Mouse (Mus musculus) intestine, postnatal 0 days (tissue): Measurements from ENCODE around the gene Phox2b. TPM values are rescaled to one million over a fixed set of nuclear protein-coding genes. Genes with fewer than 3 reads are reported as not detected.
A peak's percentile ranks its signal among the peaks of the same experiment; 100 is the strongest.

Experiments
- ATAC-seq: fragments of 200-750 bp; cut with Nextera tagmentation; 2 replicates; pipeline ENCODE4 v1.8.0; 2017; ENCODE audit warnings: mild to moderate bottlenecking, moderate TSS enrichment, moderate library complexity
- H3K27ac ChIP-seq: fragments of 300-500 bp; sonication (generic); 2 replicates; pipeline ENCODE4 v1.5.1; 2014; ENCODE audit warnings: mild to moderate bottlenecking, low read depth, low read length, moderate library complexity
- H3K27me3 ChIP-seq: fragments of 300-500 bp; sonication (generic); replicated peaks from 2 replicates; pipeline ENCODE4 v1.6.1; 2014; ENCODE audit warnings: low read length, mixed read lengths; ENCODE audit not compliant: control insufficient read depth, insufficient read depth
- H3K36me3 ChIP-seq: fragments of 300-500 bp; sonication (generic); 2 replicates; pipeline ENCODE4 v1.6.1; 2014; ENCODE audit warnings: mild to moderate bottlenecking, moderate library complexity; ENCODE audit not compliant: control insufficient read depth, insufficient read depth
- H3K4me1 ChIP-seq: fragments of 300-500 bp; sonication (generic); replicated peaks from 2 replicates; pipeline ENCODE4 v1.6.1; 2014; ENCODE audit warnings: antibody characterized with exemption, low read length, mixed read lengths; ENCODE audit not compliant: control insufficient read depth, insufficient read depth
- H3K4me2 ChIP-seq: fragments of 300-500 bp; sonication (generic); replicated peaks from 2 replicates; pipeline ENCODE4 v1.6.1; 2014; ENCODE audit warnings: low read depth, mild to moderate bottlenecking, moderate library complexity
- H3K4me3 ChIP-seq: fragments of 300-500 bp; sonication (generic); 2 replicates; pipeline ENCODE4 v1.5.1; 2014; ENCODE audit warnings: low read depth, low read length
- H3K9ac ChIP-seq: fragments of 300-500 bp; sonication (generic); 2 replicates; pipeline ENCODE4 v1.6.1; 2014; ENCODE audit warnings: mild to moderate bottlenecking, low read depth, low read length
- H3K9me3 ChIP-seq: fragments of 300-500 bp; sonication (generic); 2 replicates; pipeline ENCODE4 v1.6.1; 2016; ENCODE audit warnings: mixed run types; ENCODE audit not compliant: control insufficient read depth
- CTCF ChIP-seq: sonication (generic); IDR thresholded peaks from 2 replicates; pipeline ENCODE4 v1.5.1; 2016; ENCODE audit warnings: low read depth, mild to moderate bottlenecking, control low read depth, antibody characterized with exemption, moderate library complexity
- WGBS: fragments of 180-500 bp; shearing (Covaris S2); extraction: QIAGEN DNeasy Blood & Tissue Kit; methylation state at CpG from one replicate; pipeline ENCODE4 v1.1.7; 2014; 5-methylcytosine and 5-hydroxymethylcytosine counted together
- polyA plus RNA-seq: library from polyadenylated mRNA; unstranded; fragments of >200 nt; fragmentation: Nextera tagmentation; extraction: Ambion mirVana; gene quantifications from 2 replicates; pipeline ENCODE4 v1.2.1, GENCODE M21; 2015

Phox2b gene
- polyA plus RNA-seq, 1 experiment from 2014 or later: 10.8 TPM

DNA sequence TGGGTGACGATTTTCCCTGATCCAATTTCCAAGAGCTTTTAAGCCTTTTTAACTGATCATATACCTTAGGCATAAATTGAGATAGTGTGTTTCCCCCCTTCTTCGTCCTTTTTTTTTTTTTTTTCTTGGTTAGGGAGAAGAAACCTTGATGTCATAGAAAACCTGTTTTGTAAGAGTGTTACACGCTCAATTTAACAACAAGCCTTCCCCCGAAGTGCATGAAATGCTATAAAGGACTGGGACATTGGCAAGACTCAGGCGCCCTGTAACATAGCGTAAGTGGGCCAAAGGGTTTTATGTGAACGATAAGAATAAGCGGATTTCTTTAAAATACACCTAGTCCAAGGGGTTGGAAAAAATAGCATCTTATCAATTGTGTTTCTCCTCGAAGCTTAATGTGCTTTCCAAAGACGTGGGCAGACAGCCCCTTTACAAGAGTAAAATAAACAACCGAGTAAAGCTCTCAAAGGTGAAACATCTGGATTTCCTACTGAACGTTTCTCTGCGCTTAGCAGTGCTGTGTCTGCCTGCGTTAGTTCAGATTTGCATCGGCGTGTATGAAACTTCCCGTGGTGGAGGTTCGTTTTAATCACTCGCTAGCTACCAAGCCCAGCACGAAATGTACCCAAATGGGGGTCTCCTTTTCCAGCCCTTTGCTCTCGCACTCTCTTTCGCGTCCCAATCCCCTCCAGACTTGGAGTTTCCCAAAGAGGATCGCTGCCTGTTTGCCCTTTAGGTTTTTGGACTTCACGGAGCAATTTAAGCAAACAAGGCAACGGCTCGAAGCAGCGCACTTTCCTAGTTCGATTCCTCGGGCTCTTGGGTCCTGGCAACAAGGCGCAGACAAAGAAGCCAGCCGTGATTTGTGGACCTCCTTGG lies 531 bp upstream of the Phox2b start:
- Histone ChIP-seq H3K27ac (no peak overlapping the region), H3K9me3 (no peaks in the 10 kb centered on the region), H3K4me2 (no peak overlapping the region), H3K36me3 (no peaks in the 10 kb centered on the region), H3K4me3 (peak overlapping the region; percentile 5; the same call in 1 of the 2 replicates), H3K9ac (no peak overlapping the region), H3K4me1 (no peaks in the 10 kb centered on the region), H3K27me3 (peaks cover 96% of the 10 kb centered on the region)
- ATAC-seq: no peak
- 2% methylated on average over 32 of the region's 32 CpGs for WGBS
- no peak for TF ChIP-seq CTCF

GRCm38 (mm10) chr5:67098051-67098732 lies 909 bp downstream of the Phox2b start:
- ATAC-seq: no peak
- no peak overlapping the region; the same call in 1 of the 2 replicates for H3K9ac ChIP-seq
- H3K36me3 ChIP-seq: no peaks in the 10 kb centered on the region
- H3K27me3 ChIP-seq: peaks cover 94% of the 10 kb centered on the region
- H3K9me3 ChIP-seq: no peaks in the 10 kb centered on the region
- no peak for TF ChIP-seq CTCF
- no peak overlapping the region for H3K4me2 ChIP-seq
- 3% methylated on average over 23 of the region's 23 CpGs for WGBS
- no peaks in the 10 kb centered on the region for H3K4me1 ChIP-seq
- 0 out of 2 replicates have a peak overlapping the region, but pooled peaks have one; percentile 48 for H3K4me3 ChIP-seq
- H3K27ac ChIP-seq: no peak overlapping the region

DNA sequence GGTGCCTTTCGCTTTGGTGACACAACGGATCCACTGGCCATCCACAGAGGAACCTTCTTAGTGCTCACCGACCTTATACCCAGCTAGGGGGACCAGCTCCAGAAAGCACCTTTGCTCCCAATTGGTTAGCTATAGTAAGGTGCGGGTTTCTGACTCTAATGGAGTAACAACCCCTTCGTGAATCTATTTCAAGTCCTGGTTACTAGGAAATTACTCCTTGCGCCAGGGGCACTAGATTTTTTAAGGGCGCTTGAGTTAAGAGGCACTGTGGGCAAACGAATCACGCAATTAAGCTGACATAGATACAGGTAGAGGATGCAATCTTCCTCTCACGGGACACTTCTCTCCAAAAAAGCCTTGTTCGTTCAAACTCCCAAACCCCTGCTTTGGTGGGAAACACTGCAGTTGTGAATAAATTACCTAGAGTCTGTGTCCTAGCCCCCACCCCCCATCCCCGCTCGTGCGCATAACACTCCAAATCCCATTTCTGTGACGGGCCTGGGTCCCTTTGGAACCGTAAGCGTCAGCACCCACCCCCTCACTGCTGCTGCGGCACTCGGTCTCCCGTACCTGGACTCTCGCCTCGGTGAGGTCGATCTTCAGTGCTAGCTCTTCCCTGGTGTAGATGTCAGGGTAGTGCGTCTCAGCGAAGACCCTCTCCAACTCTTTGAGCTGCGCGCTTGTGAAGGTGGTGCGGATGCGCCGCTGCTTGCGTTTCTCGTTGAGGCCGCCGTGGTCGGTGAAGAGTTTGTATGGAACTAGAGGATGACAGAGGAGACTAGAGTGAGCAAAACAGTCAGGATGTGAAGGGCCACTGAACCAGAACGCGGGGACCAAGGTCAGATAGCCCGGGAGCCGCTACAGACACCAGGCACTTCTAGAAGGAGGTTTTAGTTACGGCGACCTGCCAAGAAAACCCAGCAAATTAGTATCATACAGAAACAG lies 1.7 kb downstream of the Phox2b start:
- Histone ChIP-seq H3K9me3 (no peaks in the 10 kb centered on the region), H3K9ac (no peak overlapping the region), H3K4me3 (peak overlapping the region; percentile 48; the same call in 1 of the 2 replicates), H3K27me3 (peaks cover 95% of the 10 kb centered on the region), H3K36me3 (no peaks in the 10 kb centered on the region), H3K27ac (no peak overlapping the region), H3K4me2 (no peak overlapping the region), H3K4me1 (no peaks in the 10 kb centered on the region)
- no peak for TF ChIP-seq CTCF
- no peak for ATAC-seq
- 2% methylated on average over 41 of the region's 41 CpGs for WGBS

GRCm38 (mm10) chr5:67096378-67096771 lies 2.7 kb downstream of the Phox2b start:
- WGBS: under 1% methylated on average over 25 of the region's 28 CpGs
- Histone ChIP-seq H3K4me2 (peak overlapping the region; percentile 56), H3K4me1 (no peaks in the 10 kb centered on the region), H3K9me3 (no peaks in the 10 kb centered on the region), H3K9ac (no peak overlapping the region), H3K4me3 (peak overlapping the region; percentile 48), H3K27me3 (peaks cover 95% of the 10 kb centered on the region), H3K36me3 (no peaks in the 10 kb centered on the region), H3K27ac (no peak overlapping the region)
- ATAC-seq: no peak
- no peak for TF ChIP-seq CTCF

- H3K4me2 ChIP-seq: peak overlapping the region; percentile 56
- no peaks in the 10 kb centered on the region for H3K36me3 ChIP-seq
- no peaks in the 10 kb centered on the region for H3K4me1 ChIP-seq
- TF ChIP-seq CTCF: no peak
- WGBS: under 1% methylated on average over 45 of the region's 47 CpGs
- H3K4me3 ChIP-seq: peak overlapping the region; percentile 48
- H3K27ac ChIP-seq: no peak overlapping the region
- no peak for ATAC-seq
- no peak overlapping the region for H3K9ac ChIP-seq
- peaks cover 95% of the 10 kb centered on the region for H3K27me3 ChIP-seq
- H3K9me3 ChIP-seq: no peaks in the 10 kb centered on the region
These were observed 3.3 kb downstream of the Phox2b start for GRCm38 (mm10) chr5:67095651-67096377.
